Mouse (Mus musculus) E14TG2a.4 (cell line): ENCODE data around the gene Tfdp2.

ENCODE experiments used
- CTCF ChIP-seq: conservative IDR thresholded peaks from 2 replicates; pipeline ENCODE4 v1.5.1; 2014; ENCODE audit warnings: low read length
- POU5F1 ChIP-seq: IDR thresholded peaks from 2 replicates; pipeline ENCODE4 v1.6.1; 2014; ENCODE audit warnings: low read length, borderline replicate concordance

DNA sequence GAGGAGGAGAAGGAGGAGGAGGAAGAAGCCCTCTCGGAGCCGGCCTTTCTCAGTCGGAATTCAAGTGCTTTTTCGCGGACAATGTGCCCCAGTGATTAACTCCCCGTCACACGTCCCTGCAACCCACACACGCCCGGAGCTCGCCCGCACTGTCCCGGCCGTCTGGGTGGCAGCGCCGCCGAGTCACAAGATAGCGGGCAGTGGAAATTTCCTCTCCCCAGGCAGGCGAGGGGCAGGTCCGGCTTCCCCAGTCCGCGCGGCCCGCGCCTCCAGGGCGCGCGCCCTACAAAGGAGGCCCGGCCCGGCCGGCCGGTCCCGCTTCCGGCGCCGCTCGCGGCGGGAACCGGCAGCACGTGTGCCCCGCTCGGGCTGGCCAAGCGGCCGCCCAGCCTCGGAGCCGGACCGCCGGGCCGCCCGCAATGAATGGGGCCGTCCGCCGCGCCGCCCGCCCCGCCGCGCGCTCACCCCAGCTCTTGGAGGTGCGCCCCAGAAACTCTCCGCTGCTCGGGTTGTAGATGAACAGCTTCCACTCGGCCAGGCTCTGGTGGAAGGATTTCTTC lies 167.6 kb downstream of the Tfdp2 start:
- no peak for TF ChIP-seq CTCF
- no peak for TF ChIP-seq POU5F1
